Mouse (Mus musculus) NIH3T3 (cell line): ENCODE measurements around the gene Tmem151b.

Source experiments
- DNase-seq: peaks from one replicate; pipeline ENCODE4 v3.0.0-alpha.2; 2012; ENCODE audit warnings: low read depth

Tmem151b gene

DNA sequence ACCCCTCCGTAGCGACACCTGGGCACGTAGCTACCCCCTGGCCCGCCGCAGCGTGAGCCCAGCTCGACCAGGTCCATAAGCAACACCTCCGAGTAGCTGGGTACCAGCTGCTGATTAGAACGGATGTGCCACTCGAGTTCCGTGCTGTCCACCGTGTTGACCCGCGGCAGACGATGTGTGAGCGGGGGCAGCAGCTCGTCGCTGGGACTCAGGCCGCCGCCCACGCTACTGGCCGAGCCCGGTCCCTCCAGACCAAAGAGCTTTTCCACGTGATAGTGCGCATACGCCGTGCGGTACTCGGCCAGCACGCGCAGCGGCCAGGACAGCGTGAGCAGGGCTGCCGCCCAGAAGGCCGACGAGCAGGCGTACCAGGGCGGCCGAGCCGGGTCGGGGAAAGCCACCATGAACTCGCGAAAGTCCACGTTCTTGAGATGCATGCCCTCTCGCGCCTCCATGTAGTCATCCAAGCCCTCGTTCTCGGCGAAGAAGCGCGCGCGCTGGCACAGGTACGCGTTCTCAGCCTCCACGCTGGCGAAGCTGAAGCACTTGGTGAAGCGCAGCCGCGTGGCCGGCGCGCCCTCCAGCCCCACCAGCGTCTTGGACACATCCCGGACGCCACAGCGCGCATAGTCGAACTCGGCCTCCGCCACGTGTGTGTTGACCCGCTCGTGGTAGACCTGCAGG, 4.1 kb downstream of the Tmem151b start:
- DNase-seq = no peak

DNA sequence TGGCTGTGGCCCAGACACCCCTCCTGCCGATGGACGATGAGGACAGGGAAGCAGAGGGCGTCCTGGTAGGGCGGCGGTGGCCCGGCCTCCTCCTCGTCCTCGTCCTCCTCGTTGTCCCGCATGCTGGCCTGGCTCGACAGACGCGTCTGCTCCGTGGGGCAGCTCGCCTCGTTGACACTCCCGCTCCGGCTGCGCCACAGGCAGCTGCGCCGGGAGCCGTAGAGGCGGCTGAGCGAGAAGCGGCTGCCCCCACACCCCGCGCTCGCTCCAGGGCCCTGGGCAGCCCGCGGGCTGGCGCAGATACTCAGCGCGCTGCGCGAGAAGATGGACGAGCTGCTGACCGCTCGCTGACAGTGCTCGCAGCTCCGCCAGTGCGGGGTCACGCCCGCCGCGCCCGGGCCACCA, 4.6 kb downstream of the Tmem151b start:
- DNase-seq = no peak

DNA sequence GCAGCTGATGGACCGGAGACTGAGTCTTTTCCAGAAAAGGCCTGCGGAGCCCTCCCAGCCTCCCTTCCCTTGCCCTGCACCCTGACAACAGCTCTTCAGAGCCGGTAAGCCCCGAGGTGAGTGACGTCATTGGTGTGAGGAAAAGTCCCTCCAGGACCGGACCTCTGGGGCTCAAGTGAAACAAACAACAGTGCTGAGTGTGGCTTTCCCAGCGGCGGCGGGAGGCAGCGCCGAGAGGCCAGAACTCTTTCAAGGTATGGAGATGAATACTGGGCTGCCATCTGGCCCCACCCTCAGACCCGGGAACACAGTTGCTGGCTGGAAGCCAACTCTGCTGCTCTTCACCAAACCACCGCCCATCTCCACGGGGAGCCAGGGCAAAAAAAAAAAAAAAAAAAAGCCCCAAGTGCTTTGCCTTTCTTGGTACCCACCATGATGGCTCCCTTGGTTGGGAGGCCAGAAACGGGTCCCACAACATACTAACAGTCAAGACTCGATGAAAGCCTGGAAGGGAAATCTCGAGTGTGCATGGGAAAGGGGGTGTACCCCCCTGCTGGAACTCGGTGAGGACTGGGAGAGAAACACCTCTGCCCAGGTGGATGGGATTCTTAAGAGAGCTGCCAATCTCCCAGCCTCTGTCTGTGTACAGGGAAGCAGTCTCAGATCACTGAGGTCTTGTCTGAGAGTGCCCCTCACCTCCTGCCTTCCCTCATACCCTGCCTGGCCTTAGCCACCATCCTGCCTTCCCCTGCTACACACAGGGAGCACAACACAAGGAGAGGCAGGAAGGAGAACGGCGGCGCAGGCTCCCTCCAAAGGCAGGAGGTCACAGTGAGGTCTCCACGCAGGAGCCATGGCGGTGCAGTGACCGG, 5.2 kb downstream of the Tmem151b start:
- peak; percentile 30 for DNase-seq

DNA sequence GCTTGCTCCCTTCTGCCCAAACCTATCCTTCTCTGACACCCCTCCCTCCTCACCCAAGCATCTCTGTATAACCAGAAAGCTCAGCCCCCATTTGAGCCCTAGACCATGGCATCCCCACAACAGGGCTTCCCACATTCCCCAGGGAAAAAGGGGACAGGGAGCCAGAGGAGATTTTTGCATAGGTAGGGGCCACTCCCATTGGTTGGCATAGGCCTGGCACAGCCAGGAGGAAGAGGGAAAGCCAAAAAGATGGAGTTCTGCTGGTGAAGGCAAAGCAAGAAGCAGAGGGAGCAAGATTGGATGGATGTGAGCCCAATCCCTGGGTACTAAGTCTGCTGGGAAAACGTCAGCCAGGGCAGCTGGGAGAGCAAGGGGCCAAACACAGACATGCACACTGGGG, 6.4 kb downstream of the Tmem151b start:
- no peak for DNase-seq

DNA sequence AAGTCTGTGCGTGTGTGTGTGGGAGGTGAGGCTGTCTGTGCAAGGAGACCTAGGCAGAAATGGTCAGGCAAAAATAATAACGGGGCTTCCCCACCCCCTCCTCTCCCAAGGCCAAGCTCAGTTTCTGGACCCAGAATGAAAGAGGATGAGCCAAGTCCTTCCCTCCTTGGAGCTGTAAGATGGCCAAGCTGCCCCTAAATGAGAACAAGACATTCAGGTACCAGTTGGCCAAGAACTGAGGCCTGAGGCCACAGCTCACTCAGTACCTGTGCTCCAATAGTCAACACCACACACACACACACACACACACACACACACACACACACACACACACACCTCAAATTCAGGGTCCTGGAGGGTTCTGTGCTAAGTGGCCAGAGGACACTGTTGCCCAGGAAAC, 6.8 kb downstream of the Tmem151b start:
- no peak for DNase-seq

DNA sequence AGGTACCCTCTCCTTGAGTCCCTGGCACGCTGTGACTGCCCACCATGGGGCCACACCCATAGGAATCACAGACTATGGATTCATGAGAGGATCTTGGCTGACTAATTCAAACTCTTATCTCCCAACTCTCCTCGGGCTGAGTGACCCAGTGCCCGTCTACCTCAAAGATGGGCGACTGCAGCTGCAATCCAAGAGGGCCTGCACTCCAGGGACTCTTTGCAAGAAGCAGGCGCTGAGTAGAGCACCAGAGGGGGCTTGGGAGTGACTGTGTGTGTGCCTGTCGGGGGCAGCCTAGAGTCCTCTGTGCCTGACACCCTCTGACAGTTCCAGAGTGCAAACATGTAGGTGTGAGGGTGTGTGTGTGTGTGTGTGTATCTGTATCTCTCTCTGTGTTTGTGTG, 7.3 kb downstream of the Tmem151b start:
- no peak for DNase-seq

DNA sequence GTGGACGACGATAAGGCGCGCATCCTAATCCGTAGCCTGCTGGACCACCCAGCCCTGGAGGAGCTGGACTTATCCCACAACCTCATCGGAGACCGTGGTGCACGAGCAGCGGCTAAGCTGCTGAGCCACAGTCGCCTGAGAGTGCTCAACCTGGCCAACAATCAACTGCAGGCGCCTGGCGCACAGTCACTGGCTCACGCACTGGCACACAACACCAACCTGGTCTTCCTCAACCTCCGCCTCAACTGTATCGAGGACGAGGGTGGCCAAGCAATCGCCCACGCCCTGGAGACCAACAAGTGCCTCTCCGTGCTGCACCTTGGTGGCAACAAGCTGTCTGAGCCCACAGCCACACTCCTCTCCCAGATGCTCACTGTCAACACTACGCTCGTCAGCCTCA, 9.8 kb downstream of the Tmem151b start:
- DNase-seq = no peak

DNA sequence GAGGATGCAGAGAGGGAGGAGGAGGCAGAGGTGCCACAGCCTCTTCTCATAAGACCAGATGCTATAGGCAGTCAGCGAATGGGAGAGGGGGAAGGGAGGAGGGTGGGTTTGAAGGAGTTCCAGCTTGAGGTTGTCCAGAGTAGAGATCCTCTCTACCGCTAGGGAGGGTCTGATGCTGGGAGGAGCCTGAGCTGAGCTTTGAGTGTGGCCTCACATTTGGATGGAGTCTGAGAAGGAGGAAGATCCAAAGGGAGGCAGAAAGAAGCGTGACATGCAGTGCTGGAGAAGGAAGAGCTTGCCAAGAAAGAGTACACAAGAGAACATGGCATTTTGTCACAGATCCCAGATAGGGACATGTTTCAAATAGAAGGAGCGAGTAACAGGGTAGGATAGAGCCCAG, 11.1 kb downstream of the Tmem151b start:
- DNase-seq = no peak

DNA sequence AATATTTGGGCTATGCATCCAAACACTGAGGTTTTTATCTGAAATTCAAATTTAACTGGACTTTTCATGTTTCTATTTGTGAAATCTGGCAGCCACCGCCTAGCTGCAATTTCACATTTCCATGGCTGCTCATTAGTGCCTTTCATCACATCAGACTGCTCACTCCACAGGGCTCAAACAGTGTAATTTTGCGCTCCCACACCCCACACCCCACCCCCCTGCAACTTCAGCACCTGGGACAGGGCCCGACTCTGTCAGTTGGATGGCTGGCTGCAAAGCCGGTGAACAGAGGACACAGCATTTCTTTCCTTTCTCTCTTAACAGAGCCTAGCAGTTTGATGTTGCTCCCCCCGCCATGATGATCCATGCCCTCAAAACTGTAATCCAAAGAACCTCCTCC, 13.2 kb downstream of the Tmem151b start:
- DNase-seq = peak; percentile 69

DNA sequence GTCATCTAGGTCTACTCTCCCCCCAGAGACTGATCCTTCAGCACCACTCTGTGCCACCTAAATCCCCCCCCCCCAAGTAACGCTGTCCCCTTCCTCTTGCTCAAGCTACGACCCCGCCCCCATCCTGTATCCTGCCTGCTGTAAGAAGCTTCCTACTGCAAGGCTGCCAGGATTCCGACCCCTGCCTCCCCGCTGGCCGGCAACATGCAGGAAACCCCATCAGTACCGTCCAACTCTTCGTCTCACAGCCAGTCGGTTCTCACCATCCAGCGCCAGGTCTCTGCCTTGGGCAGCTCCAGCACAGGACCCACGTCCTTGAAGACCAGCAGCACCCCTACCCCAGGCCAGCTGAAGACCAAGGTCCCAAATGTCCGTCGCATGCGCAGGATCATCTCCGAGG, 16.6 kb downstream of the Tmem151b start:
- DNase-seq = no peak

DNA sequence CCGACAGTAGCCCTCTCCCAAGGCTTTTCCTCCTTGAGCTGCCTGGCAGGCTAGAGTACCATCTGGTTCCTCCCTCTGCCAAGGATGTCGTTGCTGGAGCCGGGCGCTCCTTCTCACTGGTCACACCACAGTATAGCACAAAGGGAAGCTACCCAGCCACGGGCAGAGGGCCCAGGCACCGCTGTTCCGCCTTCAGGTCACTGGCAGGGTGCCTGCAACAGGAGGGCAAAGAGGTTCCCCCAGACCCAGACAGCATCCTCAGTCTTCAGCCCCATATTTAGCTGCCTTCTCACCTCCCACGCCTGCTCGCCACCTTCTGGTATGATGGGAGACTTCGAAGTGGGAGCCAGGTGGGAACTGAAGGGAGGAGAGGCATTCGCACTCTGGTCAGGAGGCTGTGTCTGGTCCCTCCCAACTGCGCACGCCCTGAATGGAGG, 19.1 kb downstream of the Tmem151b start:
- no peak for DNase-seq

DNA sequence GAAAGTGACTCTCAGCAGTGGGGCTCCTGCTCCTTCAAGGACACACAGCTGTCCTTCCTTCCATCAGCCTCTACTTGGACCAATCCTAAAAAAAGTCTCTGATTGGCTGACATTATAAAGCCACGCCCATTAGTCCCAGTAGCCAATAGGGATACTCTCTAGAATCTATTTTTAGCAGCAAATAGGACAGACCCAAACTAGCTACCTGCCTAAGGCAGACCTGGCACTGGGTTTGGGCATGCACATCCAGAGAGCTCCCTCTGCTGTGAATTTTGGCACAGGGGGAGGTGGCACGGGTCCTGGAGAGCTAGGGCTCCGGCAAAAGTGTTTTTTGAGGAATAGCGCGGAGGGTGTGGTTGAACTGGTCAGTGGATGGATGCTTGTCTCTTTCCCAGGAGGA, 22.9 kb downstream of the Tmem151b start:
- peak; percentile 17 for DNase-seq

DNA sequence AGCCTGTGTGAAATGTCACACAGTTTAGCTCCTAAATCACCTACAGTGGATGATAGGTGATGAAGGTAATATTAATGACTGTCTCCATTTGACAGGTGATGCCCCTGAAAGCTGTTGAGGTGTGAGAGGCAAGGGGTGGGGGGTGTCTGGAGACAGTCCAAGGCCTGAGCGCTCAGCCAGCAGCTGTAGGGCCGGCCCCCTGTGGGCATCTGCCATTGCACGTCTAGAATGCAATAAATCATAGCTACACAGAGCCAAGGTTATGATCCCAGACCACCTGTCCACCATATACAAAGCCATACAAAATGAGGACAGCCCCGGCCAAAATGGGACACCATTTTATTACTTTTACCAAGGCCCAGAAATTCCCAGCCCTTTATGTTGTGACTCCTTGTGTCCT, 24.5 kb downstream of the Tmem151b start:
- no peak for DNase-seq

DNA sequence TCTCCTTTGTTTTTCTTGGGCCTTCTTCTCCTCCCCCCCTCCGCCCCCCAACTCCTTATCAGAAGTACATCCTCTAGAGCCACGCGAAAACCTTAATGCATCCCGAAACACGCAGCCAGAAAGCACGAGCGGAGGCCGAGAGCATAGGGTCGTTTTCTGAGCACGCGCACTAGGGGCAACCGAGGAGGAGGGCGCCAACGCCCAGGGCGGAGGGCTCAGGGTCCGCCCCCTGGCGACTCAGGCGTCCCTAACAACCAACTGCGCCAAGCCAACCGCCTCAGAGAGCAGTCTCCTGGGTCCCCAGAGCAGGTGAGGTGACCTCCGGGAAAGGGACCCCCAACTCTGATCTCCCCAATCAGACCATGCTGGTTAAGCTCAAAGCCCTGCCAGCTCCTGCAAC, 26.2 kb downstream of the Tmem151b start, which contains the start of gene Tcte1:
Gene Tcte1, plus strand, starts transcription at position 172 of the 400 bp plus-strand sequence.
- no peak for DNase-seq

DNA sequence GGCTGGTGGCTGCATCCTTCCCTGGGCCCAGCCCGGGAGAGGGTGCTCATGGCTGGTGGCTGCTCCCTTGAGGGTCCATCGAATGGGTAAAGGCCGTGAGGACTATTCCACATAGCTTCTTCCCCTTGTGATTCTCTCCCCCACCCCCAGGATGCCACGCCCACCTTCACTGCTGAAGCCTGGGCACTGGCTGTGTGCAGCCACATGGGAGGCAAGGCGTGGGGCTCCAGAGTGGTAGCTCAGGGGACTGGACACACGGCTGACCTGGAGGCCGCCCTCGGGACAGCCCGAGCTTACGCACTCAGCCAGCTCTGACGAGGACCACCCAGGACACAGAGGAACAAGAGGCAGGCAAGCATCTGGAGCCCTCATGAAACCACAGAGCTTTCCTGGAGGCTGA, 29.3 kb downstream of the Tmem151b start:
- no peak for DNase-seq

DNA sequence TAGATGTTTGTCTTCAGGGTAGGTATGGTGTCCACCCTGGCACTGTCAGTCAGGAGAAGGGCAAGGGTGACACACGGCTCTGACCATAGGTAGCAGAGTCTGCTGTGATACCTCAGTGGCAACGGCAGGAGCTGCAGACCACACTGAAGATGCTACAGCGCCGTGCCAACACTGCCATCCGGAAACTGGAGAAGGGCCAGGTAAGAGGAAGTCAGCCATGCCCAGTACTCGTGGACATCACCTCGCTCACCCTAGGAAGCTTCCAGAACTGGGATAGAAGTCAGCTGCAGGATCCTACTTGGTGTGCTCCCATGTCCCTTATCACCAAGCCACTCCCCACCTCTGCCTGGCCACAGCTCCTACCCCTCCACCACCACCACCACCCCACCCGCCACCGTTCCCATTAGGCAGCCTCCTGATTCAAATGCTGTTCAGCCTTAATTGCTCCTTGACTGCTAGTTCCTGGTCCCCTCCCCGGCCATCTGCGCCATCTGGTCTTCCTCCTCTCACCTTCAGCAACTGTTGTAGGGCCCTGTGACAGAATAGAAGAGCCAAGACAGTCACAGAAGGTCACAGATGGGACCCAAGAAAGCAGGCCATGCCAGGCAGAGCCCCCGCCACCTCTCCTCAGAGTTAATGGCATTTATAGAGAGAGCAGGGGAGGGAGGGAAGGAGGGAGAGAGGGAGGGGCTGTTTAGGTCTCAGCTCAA, 30.6 kb downstream of the Tmem151b start:
- no peak for DNase-seq

DNA sequence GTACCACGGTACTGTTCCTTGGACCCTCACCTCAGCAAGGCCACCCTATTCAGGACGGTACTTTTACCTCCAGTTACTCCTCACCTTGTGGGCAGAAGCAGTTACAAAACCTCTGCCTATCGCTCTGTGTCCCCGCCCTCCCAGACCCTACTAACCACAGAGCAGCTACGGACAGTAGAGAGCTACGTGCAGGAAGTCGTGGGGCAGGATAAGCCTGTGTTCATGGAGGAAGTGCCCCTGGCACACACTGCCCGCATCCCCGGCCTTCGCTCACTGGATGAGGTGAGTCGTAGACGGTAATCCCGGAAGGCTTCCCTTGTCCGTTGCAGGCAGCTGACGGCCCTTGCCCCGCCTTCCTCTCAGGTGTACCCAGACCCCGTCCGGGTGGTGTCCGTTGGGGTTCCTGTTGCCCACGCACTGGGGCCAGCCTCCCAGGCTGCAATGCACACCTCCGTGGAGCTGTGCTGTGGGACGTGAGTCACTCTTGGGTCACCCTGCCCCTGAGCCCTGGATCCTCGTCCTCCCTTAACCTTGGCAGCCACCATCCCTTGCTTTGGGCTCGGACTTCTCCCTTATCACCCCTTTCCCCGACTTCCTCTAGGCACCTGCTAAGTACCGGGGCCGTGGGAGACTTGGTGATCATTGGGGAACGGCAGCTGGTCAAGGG, 31.8 kb downstream of the Tmem151b start:
- no peak for DNase-seq

DNA sequence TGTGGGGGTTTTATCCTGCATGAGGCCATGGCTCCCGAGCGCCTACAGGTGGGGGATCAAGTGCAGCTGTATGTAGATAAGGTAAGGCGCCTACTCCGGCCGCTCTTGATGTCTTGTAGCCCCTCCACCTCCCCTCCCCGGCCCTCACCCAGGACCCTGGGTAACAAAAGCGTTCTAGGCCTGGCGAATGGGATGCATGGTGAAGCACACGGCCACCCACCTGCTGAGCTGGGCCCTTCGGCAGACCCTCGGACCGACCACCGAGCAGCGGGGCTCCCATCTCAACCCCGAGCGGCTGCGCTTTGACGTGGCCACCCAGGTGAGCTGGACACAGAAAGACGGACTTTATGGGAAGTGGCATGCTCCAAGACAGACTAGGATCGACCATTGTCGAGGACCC, 32.3 kb downstream of the Tmem151b start:
- DNase-seq = no peak

DNA sequence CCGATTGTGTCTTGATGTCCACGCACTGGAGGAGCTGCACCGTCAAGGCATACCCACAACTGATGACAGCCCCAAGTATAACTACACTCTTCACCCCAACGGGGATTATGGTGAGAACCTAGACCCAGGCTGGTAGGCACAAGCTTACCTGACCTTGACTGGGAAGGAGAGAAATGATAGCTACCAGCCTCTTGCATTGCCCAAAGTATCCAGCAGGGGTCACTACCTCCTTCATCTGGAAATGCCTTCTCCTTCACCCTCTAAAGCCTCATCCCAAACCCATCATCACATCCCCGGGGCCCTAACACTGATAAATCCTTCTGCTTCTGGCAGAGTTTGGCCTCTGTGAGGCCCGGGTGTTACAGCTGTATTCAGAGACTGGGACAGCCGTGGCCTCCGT, 33.0 kb downstream of the Tmem151b start:
- DNase-seq = peak; percentile 86

DNA sequence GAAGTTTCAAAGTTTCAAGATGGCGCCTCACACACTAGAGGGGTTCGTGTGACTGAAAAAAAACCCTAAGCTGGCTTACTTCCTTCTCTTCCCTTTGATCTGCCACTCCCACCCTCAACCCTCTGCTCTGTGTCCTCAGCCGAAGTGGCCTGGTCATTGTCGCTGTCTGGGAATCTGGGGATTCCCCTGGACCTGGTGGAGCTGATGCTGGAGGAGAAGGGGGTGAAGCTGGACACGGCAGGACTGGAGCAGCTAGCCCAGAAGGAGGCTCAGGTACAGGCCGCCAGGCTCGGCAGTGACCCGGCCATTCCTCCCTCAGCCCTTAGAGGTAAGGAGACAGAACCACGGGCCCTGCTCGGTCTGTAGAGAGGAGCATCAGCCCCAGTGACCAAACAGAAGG, 33.7 kb downstream of the Tmem151b start:
- no peak for DNase-seq

DNA sequence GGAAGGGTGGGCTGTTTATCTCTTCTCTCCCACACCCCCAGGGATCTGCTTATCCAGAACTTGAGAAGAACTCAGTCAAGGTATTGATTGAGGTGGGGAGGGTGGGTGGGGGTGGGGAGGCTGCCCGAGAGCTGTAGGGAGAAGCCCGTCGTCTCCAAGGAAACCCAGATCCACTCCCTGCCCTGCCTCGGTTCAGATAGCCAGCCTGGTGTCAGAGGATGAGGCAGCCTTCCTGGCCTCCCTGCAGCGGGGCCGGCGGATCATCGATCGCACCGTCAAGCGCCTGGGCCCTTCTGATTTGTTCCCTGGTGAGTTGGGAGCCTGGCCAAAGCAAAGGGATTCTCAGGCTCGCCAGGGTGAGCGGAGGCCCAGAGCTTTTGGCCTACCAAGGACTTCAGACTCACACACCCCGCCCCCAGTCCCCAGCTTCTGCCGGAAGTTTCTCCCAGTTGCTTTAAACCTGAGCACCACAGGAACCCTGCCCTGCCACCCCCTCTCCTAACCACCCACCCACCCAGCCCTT, 34.2 kb downstream of the Tmem151b start:
- no peak for DNase-seq

DNA sequence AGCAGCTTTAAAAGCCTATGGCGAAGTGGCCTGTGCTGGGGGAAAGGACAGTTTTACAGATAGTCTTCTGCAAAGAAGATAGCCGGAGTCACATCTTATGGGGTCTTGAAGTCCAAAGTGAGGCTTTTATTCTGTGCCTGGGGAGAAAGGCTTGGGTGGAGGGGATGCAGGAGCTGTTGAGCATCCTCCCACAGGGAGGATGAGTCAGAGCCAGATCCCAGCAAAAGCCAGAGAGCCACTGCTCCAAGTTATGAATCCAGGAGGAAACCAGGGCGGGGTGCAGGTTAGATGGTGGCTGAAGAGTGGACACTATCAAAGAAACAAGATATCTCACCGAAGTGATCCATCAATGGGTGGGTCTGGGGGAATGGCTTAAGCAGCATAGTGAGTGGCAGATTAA, 37.7 kb downstream of the Tmem151b start:
- DNase-seq = no peak
